Mouse (Mus musculus) hindbrain, postnatal 0 days (tissue): ENCODE results near the gene Gm12184. TPM values are rescaled to one million over a fixed set of nuclear protein-coding genes. Genes with fewer than 3 reads are reported as not detected.
A peak's percentile ranks its signal among the peaks of the same experiment; 100 is the strongest.

Source experiments
- ATAC-seq: fragments of 200-750 bp; cut with Nextera tagmentation; 2 replicates; pipeline ENCODE4 v1.8.0; 2017; ENCODE audit warnings: mild to moderate bottlenecking, moderate TSS enrichment, moderate library complexity
- DNase-seq: peaks from one replicate; pipeline ENCODE4 v3.0.0-alpha.2; 2015; ENCODE audit warnings: low spot score
- H3K27ac ChIP-seq: fragments of 300-500 bp; sonication (generic); 2 replicates; pipeline ENCODE4 v1.5.1; 2014; ENCODE audit warnings: mild to moderate bottlenecking
- H3K27me3 ChIP-seq: fragments of 300-500 bp; sonication (generic); 2 replicates; pipeline ENCODE4 v1.6.1; 2014; ENCODE audit warnings: low read length, mixed read lengths; ENCODE audit not compliant: insufficient read depth
- H3K36me3 ChIP-seq: fragments of 300-500 bp; sonication (generic); 2 replicates; pipeline ENCODE4 v1.6.1; 2014; ENCODE audit warnings: low read length, mixed read lengths; ENCODE audit not compliant: insufficient read depth
- H3K4me1 ChIP-seq: fragments of 300-500 bp; sonication (generic); 2 replicates; pipeline ENCODE4 v1.6.1; 2014; ENCODE audit warnings: antibody characterized with exemption, low read length, mixed read lengths; ENCODE audit not compliant: insufficient read depth
- H3K4me2 ChIP-seq: fragments of 300-500 bp; sonication (generic); 2 replicates; pipeline ENCODE4 v1.6.1; 2014; ENCODE audit warnings: low read depth, mild to moderate bottlenecking, low read length, moderate library complexity, mixed read lengths
- H3K4me3 ChIP-seq: fragments of 300-500 bp; sonication (generic); 2 replicates; pipeline ENCODE4 v1.5.1; 2014; ENCODE audit warnings: low read length
- H3K9ac ChIP-seq: fragments of 300-500 bp; sonication (generic); replicated peaks from 2 replicates; pipeline ENCODE4 v1.6.1; 2014; ENCODE audit warnings: mild to moderate bottlenecking, low read length, moderate library complexity, mixed read lengths
- H3K9me3 ChIP-seq: fragments of 300-500 bp; sonication (generic); 2 replicates; pipeline ENCODE4 v1.6.1; 2016; ENCODE audit warnings: low read length, mixed read lengths
- CTCF ChIP-seq: IDR thresholded peaks from 2 replicates; pipeline ENCODE4 v1.5.1; 2016; ENCODE audit warnings: antibody characterized with exemption, control low read depth, low read depth
- WGBS: fragments of 180-500 bp; shearing (Covaris S2); extraction: QIAGEN DNeasy Blood & Tissue Kit; methylation state at CpG from one replicate; pipeline ENCODE4 v1.1.7; 2014; 5-methylcytosine and 5-hydroxymethylcytosine counted together
- polyA plus RNA-seq: library from polyadenylated mRNA; unstranded; fragments of >200 nt; fragmentation: Nextera tagmentation; extraction: Ambion mirVana; gene quantifications from 2 replicates; pipeline ENCODE4 v1.2.1, GENCODE M21; 2015
- total RNA-seq: library from RNA; depleted of rRNA; stranded (reverse); fragments of >200 nt; gene quantifications from 2 replicates; pipeline ENCODE4 v1.2.3, GENCODE M21; 2014

Gene Gm12184
- total and polyA plus RNA-seq, 2 experiments from 2014 or later, result 6.0 to 20.1 TPM

DNA sequence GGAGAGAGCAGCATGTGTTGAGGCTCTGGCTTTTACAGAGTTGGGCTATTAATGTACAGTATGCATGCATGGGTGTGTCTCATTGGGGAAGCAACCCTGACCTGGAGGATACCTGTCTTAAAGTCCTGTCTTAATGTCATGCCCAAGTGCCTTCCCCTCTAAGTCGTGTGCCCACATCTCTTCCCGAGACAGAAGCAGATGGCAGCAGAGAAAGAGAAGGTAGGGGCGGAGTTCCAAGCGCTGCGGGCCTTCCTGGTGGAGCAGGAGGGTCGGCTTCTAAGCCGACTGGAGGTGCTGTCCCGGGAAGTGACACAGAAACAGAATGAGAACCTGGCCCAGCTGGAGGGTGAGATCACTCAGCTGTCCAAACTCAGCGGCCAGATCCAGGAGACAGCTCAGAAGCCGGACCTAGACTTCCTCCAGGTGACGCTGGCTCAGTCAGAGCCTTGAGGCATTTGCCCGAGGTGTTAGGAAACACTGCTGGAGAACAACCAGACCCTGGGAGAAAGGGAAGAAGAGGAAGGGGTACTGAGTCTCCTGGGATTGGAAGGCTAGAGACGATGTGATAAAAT is 18.9 kb upstream of the Gm12184 start:
- H3K4me3 ChIP-seq, result no peak overlapping the region
- H3K9me3 ChIP-seq, result no peaks in the 10 kb centered on the region
- no peaks in the 10 kb centered on the region for H3K36me3 ChIP-seq
- DNase-seq (no peak), ATAC-seq (no peak)
- TF ChIP-seq CTCF, result no peak
- H3K4me2 ChIP-seq, result no peak overlapping the region
- no peak overlapping the region for H3K9ac ChIP-seq
- no peaks in the 10 kb centered on the region; the same call in 1 of the 2 replicates for H3K27me3 ChIP-seq
- WGBS, result 46% methylated on average over 13 of the region's 13 CpGs
- no peaks in the 10 kb centered on the region for H3K4me1 ChIP-seq
- H3K27ac ChIP-seq, result no peak overlapping the region

DNA sequence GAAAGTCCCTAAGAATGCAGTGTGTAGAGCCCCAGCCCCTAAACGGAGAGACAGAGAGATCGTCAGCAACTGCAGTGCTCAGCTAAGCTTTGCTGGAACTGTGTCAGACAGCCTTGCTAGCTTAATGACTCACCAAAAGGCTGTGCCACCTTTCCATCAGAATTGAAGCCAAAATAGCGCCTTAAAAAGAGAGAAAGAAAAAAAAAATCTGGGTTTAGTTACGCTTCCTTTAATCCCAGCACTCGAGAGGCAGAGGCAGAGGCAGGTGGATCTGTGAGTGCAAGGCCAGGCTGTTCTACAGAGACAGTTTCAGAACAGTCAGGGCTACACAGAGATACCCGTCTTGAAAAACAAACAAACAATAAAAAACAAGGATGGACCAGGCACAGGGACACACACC is 17.9 kb upstream of the Gm12184 start:
- Histone ChIP-seq H3K27ac (no peak overlapping the region), H3K9me3 (no peaks in the 10 kb centered on the region), H3K9ac (no peak overlapping the region), H3K4me2 (no peak overlapping the region), H3K36me3 (no peaks in the 10 kb centered on the region), H3K4me1 (no peaks in the 10 kb centered on the region), H3K27me3 (no peaks in the 10 kb centered on the region; the same call in 1 of the 2 replicates), H3K4me3 (no peak overlapping the region)
- DNase-seq, result no peak
- ATAC-seq, result no peak
- TF ChIP-seq CTCF, result no peak
- 58% methylated on average over 6 of the region's 6 CpGs for WGBS

DNA sequence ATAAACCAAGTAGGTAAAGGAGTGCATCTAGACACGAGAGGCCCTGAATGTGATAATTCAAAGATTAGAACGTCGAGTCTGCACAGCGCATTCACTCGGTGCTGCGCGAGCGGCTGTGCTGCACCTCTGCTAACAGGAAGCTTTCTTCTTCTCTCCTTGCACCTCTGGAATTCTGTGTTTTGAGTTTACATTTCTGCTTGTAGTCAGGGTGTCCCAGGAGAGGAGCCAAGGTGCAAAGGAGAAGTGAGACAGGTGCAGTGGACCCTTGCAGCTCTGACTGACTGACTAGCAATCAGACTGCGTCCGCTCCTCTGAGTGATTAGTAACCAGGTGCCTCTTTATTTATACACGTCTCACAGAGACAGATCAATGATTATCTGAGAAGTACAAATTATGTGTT is 16.7 kb upstream of the Gm12184 start:
- Histone ChIP-seq H3K27me3 (no peaks in the 10 kb centered on the region; the same call in 1 of the 2 replicates), H3K36me3 (no peaks in the 10 kb centered on the region), H3K4me1 (peaks cover 3% of the 10 kb centered on the region; the same call in 1 of the 2 replicates), H3K4me2 (no peak overlapping the region), H3K9me3 (no peaks in the 10 kb centered on the region), H3K9ac (no peak overlapping the region), H3K4me3 (no peak overlapping the region), H3K27ac (no peak overlapping the region)
- TF ChIP-seq CTCF, result no peak
- 86% methylated on average over 11 of the region's 11 CpGs for WGBS
- DNase-seq (no peak), ATAC-seq (no peak)

DNA sequence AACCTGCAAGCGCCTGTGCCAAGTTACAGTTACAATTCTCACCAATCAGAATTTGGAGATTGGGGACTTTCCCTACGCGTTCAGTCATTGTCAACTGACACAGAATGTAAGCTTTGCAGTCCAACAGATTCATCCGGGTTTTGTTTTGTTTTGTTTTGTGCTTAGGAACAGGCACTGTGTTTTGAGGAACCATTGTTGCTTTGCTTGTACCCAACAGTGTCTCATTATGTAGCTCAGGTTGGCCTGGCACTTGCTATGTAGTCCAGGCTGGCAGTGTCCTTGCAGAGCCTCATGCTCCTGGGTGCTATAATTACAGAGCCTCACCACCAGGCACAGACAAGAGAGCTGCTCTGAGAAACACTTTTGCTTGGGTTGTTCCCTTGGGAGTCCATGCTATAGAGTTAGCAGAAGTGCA is 15.9 kb upstream of the Gm12184 start:
- no peak for DNase-seq
- H3K36me3 ChIP-seq, result no peaks in the 10 kb centered on the region
- H3K4me2 ChIP-seq, result no peak overlapping the region
- H3K27ac ChIP-seq, result no peak overlapping the region
- no peak for TF ChIP-seq CTCF
- ATAC-seq, result no peak
- H3K9ac ChIP-seq, result no peak overlapping the region
- peaks cover 5% of the 10 kb centered on the region; the same call in 1 of the 2 replicates for H3K4me1 ChIP-seq
- H3K4me3 ChIP-seq, result no peak overlapping the region
- no peaks in the 10 kb centered on the region; the same call in 1 of the 2 replicates for H3K27me3 ChIP-seq
- H3K9me3 ChIP-seq, result no peaks in the 10 kb centered on the region
- WGBS, result 87% methylated on average over 4 of the region's 4 CpGs

DNA sequence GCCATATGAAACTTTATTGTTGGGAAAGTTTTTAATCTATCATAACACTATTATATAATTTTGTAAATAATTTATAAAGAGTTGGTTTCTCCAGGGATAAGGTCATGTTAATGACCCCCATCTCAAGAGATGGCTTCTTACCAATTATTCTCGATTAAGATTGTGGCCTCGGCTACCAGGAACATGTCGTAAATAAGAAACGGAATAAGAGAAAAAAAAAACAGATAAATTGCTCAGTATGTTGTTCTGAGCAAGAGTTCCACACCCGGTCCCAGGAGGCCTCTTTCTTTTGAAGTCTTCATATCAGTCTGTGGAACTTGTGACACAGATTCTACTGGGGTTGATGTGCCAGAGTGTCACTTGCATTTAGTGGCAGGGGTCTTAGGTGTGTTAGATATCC is 14.8 kb upstream of the Gm12184 start:
- whole genome bisulfite sequencing, result 85% methylated on average over 5 of the region's 5 CpGs
- Histone ChIP-seq H3K4me3 (no peak overlapping the region), H3K4me2 (no peak overlapping the region), H3K36me3 (no peaks in the 10 kb centered on the region), H3K27me3 (no peaks in the 10 kb centered on the region; the same call in 1 of the 2 replicates), H3K4me1 (peaks cover 5% of the 10 kb centered on the region; the same call in 1 of the 2 replicates), H3K9ac (no peak overlapping the region), H3K27ac (no peak overlapping the region), H3K9me3 (no peaks in the 10 kb centered on the region)
- ATAC-seq (no peak), DNase-seq (no peak)
- TF ChIP-seq CTCF, result no peak

DNA sequence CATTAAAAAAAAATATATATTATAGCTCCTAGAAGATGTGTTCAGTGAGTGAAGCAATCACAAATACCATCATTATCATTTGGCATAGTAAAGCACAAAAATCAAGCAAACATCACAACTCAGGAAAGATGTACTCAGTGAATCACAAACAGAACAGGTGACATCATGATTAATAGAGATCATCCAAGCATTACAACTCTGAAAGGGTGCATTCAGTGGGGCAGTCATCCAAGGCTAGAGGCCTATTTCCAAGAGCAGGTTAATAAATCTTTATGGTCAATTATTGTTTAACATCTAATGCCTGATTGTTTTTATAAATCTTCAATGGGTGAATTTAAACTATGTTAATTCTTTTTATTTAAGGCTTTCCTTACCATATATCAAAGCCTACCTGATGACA is 14.3 kb upstream of the Gm12184 start:
- no peak for TF ChIP-seq CTCF
- H3K27ac ChIP-seq, result no peak overlapping the region
- no peaks in the 10 kb centered on the region for H3K36me3 ChIP-seq
- no peaks in the 10 kb centered on the region for H3K9me3 ChIP-seq
- no peak for ATAC-seq
- H3K4me3 ChIP-seq, result no peak overlapping the region
- no peak overlapping the region for H3K9ac ChIP-seq
- no peak for DNase-seq
- H3K27me3 ChIP-seq, result no peaks in the 10 kb centered on the region; the same call in 1 of the 2 replicates
- H3K4me2 ChIP-seq, result no peak overlapping the region
- H3K4me1 ChIP-seq, result peaks cover 5% of the 10 kb centered on the region; the same call in 1 of the 2 replicates

DNA sequence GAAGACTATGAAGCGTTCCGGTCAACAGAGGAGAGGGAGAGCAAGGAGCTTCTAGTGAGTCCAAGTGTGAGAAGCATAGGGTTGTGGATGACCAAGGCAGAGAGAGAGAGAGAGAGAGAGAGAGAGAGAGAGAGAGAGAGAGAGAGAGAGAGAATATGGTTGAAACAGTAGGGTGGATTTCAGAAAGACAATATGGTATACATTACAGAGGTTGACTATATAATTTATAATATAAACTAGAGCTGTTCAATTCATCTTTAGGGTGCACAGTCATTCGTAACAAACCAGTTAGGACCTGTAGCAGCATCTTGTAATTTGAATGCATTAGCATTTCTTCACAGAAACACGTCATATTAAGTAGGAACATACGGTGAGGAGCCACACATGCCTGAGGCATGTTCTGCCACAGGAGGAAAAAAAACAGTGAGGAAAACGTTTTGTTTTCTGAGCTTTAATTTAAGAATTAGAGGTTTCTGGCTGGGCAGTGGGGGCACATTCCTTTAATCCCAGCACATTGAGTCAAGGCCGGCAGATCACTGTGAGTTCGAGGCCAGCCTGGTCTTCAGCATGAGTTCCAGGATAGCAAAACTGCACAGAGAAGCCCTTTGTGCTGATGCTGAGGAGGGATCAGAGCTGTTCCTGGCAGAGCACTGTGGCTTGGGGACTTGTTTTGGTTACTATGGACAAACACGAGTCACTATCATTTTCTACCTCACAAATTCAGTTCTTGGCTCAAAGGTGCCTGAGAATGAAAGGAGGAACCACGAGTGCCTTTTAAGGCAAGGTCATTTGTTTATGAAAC is 12.6 kb upstream of the Gm12184 start:
- WGBS, result 70% methylated on average over 10 of the region's 10 CpGs
- ATAC-seq (no peak), DNase-seq (no peak)

More for the DNA sequence above, 12.6 kb upstream of the Gm12184 start:
- TF ChIP-seq CTCF, result no peak
- H3K9me3 ChIP-seq, result no peaks in the 10 kb centered on the region
- H3K9ac ChIP-seq, result no peak overlapping the region
- H3K27me3 ChIP-seq, result no peaks in the 10 kb centered on the region; the same call in 1 of the 2 replicates
- H3K4me1 ChIP-seq, result peaks cover 5% of the 10 kb centered on the region; the same call in 1 of the 2 replicates
- H3K27ac ChIP-seq, result no peak overlapping the region
- H3K36me3 ChIP-seq, result no peaks in the 10 kb centered on the region
- peak overlapping the region; percentile 95 for H3K4me2 ChIP-seq
- no peak overlapping the region for H3K4me3 ChIP-seq
